Mouse (Mus musculus) embryonic facial prominence, embryonic 13.5 days (tissue): ENCODE data around the gene Dpp9. TPM values are rescaled to one million over a fixed set of nuclear protein-coding genes. Genes with fewer than 3 reads are reported as not detected.

Experiments used
- ATAC-seq: fragments of 200-750 bp; cut with Nextera tagmentation; 2 replicates; pipeline ENCODE4 v1.8.0; 2017; ENCODE audit warnings: low read depth; ENCODE audit not compliant: insufficient number of reproducible peaks, insufficient read depth, low FRiP score, low TSS enrichment
- H3K27ac ChIP-seq: fragments of 300-500 bp; sonication (generic); 2 replicates; pipeline ENCODE4 v1.5.1; 2015; ENCODE audit warnings: moderate library complexity, mild to moderate bottlenecking, inconsistent platforms
- H3K27me3 ChIP-seq: fragments of 300-500 bp; sonication (generic); 2 replicates; pipeline ENCODE4 v1.6.1; 2015; ENCODE audit warnings: mild to moderate bottlenecking, inconsistent platforms
- H3K36me3 ChIP-seq: fragments of 300-500 bp; sonication (generic); 2 replicates; pipeline ENCODE4 v1.6.1; 2015; ENCODE audit warnings: mild to moderate bottlenecking, inconsistent platforms
- H3K4me1 ChIP-seq: fragments of 300-500 bp; sonication (generic); 2 replicates; pipeline ENCODE4 v1.6.1; 2015; ENCODE audit warnings: inconsistent platforms
- H3K4me2 ChIP-seq: fragments of 300-500 bp; sonication (generic); 2 replicates; pipeline ENCODE4 v1.6.1; 2015; ENCODE audit warnings: moderate library complexity, mild to moderate bottlenecking, inconsistent platforms
- H3K4me3 ChIP-seq: fragments of 300-500 bp; sonication (generic); 2 replicates; pipeline ENCODE4 v1.5.1; 2015; ENCODE audit warnings: mild to moderate bottlenecking, inconsistent platforms
- H3K9ac ChIP-seq: fragments of 300-500 bp; sonication (generic); 2 replicates; pipeline ENCODE4 v1.6.1; 2015; ENCODE audit warnings: mild to moderate bottlenecking, inconsistent platforms
- H3K9me3 ChIP-seq: fragments of 300-500 bp; sonication (generic); 2 replicates; pipeline ENCODE4 v1.6.1; 2016; ENCODE audit warnings: inconsistent platforms
- WGBS: fragments of 180-500 bp; shearing (Covaris S2); methylation state at CpG from one replicate; pipeline ENCODE4 v1.1.7; 2015; ENCODE audit warnings: mixed read lengths; 5-methylcytosine and 5-hydroxymethylcytosine counted together
- polyA plus RNA-seq: library from polyadenylated mRNA; unstranded; fragments of >200 nt; fragmentation: Nextera tagmentation; extraction: Ambion mirVana; gene quantifications from 2 replicates; pipeline ENCODE4 v1.2.1, GENCODE M21; 2015

Dpp9 gene
- polyA plus RNA-seq, 1 experiment from 2014 or later = 37.5 TPM

GRCm38 (mm10) chr17:56173401-56174046, 45.2 kb downstream of the Dpp9 start:
- no peaks in the 10 kb centered on the region for H3K27me3 ChIP-seq
- WGBS = 52% methylated on average over 10 of the region's 10 CpGs
- no peak overlapping the region for H3K27ac ChIP-seq
- H3K4me1 ChIP-seq = peaks cover 7% of the 10 kb centered on the region; the same call in 1 of the 2 replicates
- no peak overlapping the region for H3K9ac ChIP-seq
- no peaks in the 10 kb centered on the region for H3K9me3 ChIP-seq
- H3K36me3 ChIP-seq = peaks cover 57% of the 10 kb centered on the region
- no peak for ATAC-seq
- no peak overlapping the region for H3K4me2 ChIP-seq
- H3K4me3 ChIP-seq = no peak overlapping the region

- WGBS = 90% methylated on average over 17 of the region's 17 CpGs
Measured at GRCm38 (mm10) chr17:56171881-56172280, 46.8 kb downstream of the Dpp9 start.

GRCm38 (mm10) chr17:56171456-56171855, 47.2 kb downstream of the Dpp9 start:
- H3K27ac ChIP-seq = 0 out of 2 replicates have a peak overlapping the region, but pooled peaks have one; percentile 12
- H3K4me2 ChIP-seq = no peak overlapping the region
- peaks cover 7% of the 10 kb centered on the region; the same call in 1 of the 2 replicates for H3K4me1 ChIP-seq
- H3K27me3 ChIP-seq = no peaks in the 10 kb centered on the region
- ATAC-seq = no peak
- no peak overlapping the region for H3K4me3 ChIP-seq
- peaks cover 37% of the 10 kb centered on the region for H3K36me3 ChIP-seq
- WGBS = 78% methylated on average over 9 of the region's 9 CpGs
- no peaks in the 10 kb centered on the region for H3K9me3 ChIP-seq
- H3K9ac ChIP-seq = no peak overlapping the region

More at GRCm38 (mm10) chr17:56171881-56172280, 46.8 kb downstream of the Dpp9 start:
- Histone ChIP-seq H3K9ac (no peak overlapping the region), H3K4me3 (no peak overlapping the region), H3K4me2 (no peak overlapping the region), H3K9me3 (no peaks in the 10 kb centered on the region), H3K27ac (no peak overlapping the region), H3K27me3 (no peaks in the 10 kb centered on the region), H3K36me3 (peaks cover 42% of the 10 kb centered on the region), H3K4me1 (peaks cover 7% of the 10 kb centered on the region; the same call in 1 of the 2 replicates)
- no peak for ATAC-seq

- Histone ChIP-seq H3K4me1 (peaks cover 7% of the 10 kb centered on the region; the same call in 1 of the 2 replicates), H3K27me3 (no peaks in the 10 kb centered on the region), H3K4me3 (no peak overlapping the region), H3K4me2 (no peak overlapping the region), H3K9ac (peak overlapping the region; percentile 21; the same call in 1 of the 2 replicates), H3K9me3 (no peaks in the 10 kb centered on the region), H3K36me3 (peaks cover 30% of the 10 kb centered on the region), H3K27ac (0 out of 2 replicates have a peak overlapping the region, but pooled peaks have one; percentile 44)
- ATAC-seq = no peak
- 38% methylated on average over 10 of the region's 10 CpGs for WGBS
Measured at GRCm38 (mm10) chr17:56170636-56171035, 48.1 kb downstream of the Dpp9 start.

GRCm38 (mm10) chr17:56169830-56170229, 48.9 kb downstream of the Dpp9 start:
- Histone ChIP-seq H3K4me3 (no peak overlapping the region), H3K36me3 (peaks cover 24% of the 10 kb centered on the region), H3K27me3 (no peaks in the 10 kb centered on the region), H3K4me1 (peaks cover 7% of the 10 kb centered on the region; the same call in 1 of the 2 replicates), H3K9ac (0 out of 2 replicates have a peak overlapping the region, but pooled peaks have one; percentile 21), H3K27ac (peak overlapping the region; percentile 44; the same call in 1 of the 2 replicates), H3K9me3 (no peaks in the 10 kb centered on the region), H3K4me2 (no peak overlapping the region)
- WGBS = 45% methylated on average over 6 of the region's 6 CpGs
- no peak for ATAC-seq

- H3K9ac ChIP-seq = no peak overlapping the region
- ATAC-seq = no peak
- H3K27me3 ChIP-seq = no peaks in the 10 kb centered on the region
- H3K4me3 ChIP-seq = no peak overlapping the region
- H3K9me3 ChIP-seq = no peaks in the 10 kb centered on the region
- 77% methylated on average over 11 of the region's 11 CpGs for WGBS
- H3K4me2 ChIP-seq = no peak overlapping the region
- no peak overlapping the region for H3K27ac ChIP-seq
- peaks cover 21% of the 10 kb centered on the region for H3K4me1 ChIP-seq
- H3K36me3 ChIP-seq = no peaks in the 10 kb centered on the region
Measured at GRCm38 (mm10) chr17:56165671-56166070, 53.0 kb downstream of the Dpp9 start.

GRCm38 (mm10) chr17:56164510-56164909, 54.2 kb downstream of the Dpp9 start:
- peaks cover 15% of the 10 kb centered on the region for H3K4me1 ChIP-seq
- H3K27ac ChIP-seq = no peak overlapping the region
- ATAC-seq = no peak
- no peak overlapping the region for H3K9ac ChIP-seq
- no peak overlapping the region for H3K4me2 ChIP-seq
- no peak overlapping the region for H3K4me3 ChIP-seq
- WGBS = 83% methylated on average over 3 of the region's 3 CpGs
- H3K27me3 ChIP-seq = no peaks in the 10 kb centered on the region
- H3K36me3 ChIP-seq = no peaks in the 10 kb centered on the region
- H3K9me3 ChIP-seq = no peaks in the 10 kb centered on the region

- WGBS = 77% methylated on average over 6 of the region's 6 CpGs
- Histone ChIP-seq H3K27me3 (no peaks in the 10 kb centered on the region; the same call in 1 of the 2 replicates), H3K4me3 (peak overlapping the region; percentile 52)
Measured at GRCm38 (mm10) chr17:56163523-56164102, 55.1 kb downstream of the Dpp9 start.

GRCm38 (mm10) chr17:56162231-56162774, 56.4 kb downstream of the Dpp9 start, which contains the start of gene Tnfaip8l1:
Gene Tnfaip8l1, plus strand, starts transcription at chr17:56162477.
- under 1% methylated on average over 30 of the region's 30 CpGs for WGBS

More at GRCm38 (mm10) chr17:56163523-56164102, 55.1 kb downstream of the Dpp9 start:
- Histone ChIP-seq H3K27ac (no peak overlapping the region), H3K9ac (peak overlapping the region; percentile 17; the same call in 1 of the 2 replicates), H3K4me1 (peaks cover 15% of the 10 kb centered on the region), H3K36me3 (no peaks in the 10 kb centered on the region), H3K9me3 (no peaks in the 10 kb centered on the region), H3K4me2 (peak overlapping the region; percentile 81)
- ATAC-seq = no peak

GRCm38 (mm10) chr17:56159729-56160128, 59.0 kb downstream of the Dpp9 start:
- Histone ChIP-seq H3K4me2 (no peak overlapping the region), H3K4me1 (peaks cover 15% of the 10 kb centered on the region), H3K27me3 (peaks cover 28% of the 10 kb centered on the region), H3K27ac (no peak overlapping the region), H3K4me3 (no peak overlapping the region), H3K36me3 (no peaks in the 10 kb centered on the region), H3K9me3 (no peaks in the 10 kb centered on the region), H3K9ac (no peak overlapping the region)
- WGBS = 3% methylated on average over 9 of the region's 9 CpGs
- ATAC-seq = no peak

More at GRCm38 (mm10) chr17:56162231-56162774, 56.4 kb downstream of the Dpp9 start, which contains the start of gene Tnfaip8l1:
- peak within 1 kb of the TSS; percentile 81 for H3K4me2 ChIP-seq
- H3K27me3 ChIP-seq = peaks cover 12% of the 10 kb centered on the region
- peaks cover 15% of the 10 kb centered on the region for H3K4me1 ChIP-seq
- ATAC-seq = peak; percentile 97
- no peak within 1 kb of the TSS for H3K27ac ChIP-seq
- peak within 1 kb of the TSS; percentile 52 for H3K4me3 ChIP-seq
- no peaks in the 10 kb centered on the region for H3K9me3 ChIP-seq
- no peaks in the 10 kb centered on the region for H3K36me3 ChIP-seq
- H3K9ac ChIP-seq = peak within 1 kb of the TSS; percentile 66

GRCm38 (mm10) chr17:56153643-56154042, 65.1 kb downstream of the Dpp9 start:
- Histone ChIP-seq H3K4me3 (no peak overlapping the region), H3K27ac (no peak overlapping the region), H3K9me3 (no peaks in the 10 kb centered on the region), H3K4me1 (peaks cover 5% of the 10 kb centered on the region), H3K27me3 (peaks cover 84% of the 10 kb centered on the region), H3K36me3 (no peaks in the 10 kb centered on the region), H3K9ac (no peak overlapping the region), H3K4me2 (no peak overlapping the region)
- no peak for ATAC-seq
- WGBS = 42% methylated on average over 9 of the region's 9 CpGs
